Mouse (Mus musculus) thymus, adult 2 months (tissue): ENCODE data around the gene C1galt1.

Experiments used
- CTCF ChIP-seq: fragments of 200-500 bp; IDR thresholded peaks from 2 replicates; pipeline ENCODE4 v1.5.1; 2012; ENCODE audit warnings: mild to moderate bottlenecking, control low read depth, low read length, moderate library complexity, borderline replicate concordance; ENCODE audit not compliant: control insufficient read depth, poor library complexity, insufficient read depth; ENCODE audit errors: extremely low read depth
- POLR2A ChIP-seq: fragments of 200-500 bp; IDR thresholded peaks from 2 replicates; pipeline ENCODE4 v1.6.1; 2012; ENCODE audit warnings: mild to moderate bottlenecking, low read length, control low read depth, moderate library complexity; ENCODE audit not compliant: control insufficient read depth, poor library complexity, insufficient read depth; ENCODE audit errors: extremely low read depth

- TF ChIP-seq CTCF, result no peak
- TF ChIP-seq POLR2A, result no peak
Measured at GRCm38 (mm10) chr6:7857356-7858247, 13.0 kb downstream of the C1galt1 start.
